Mouse (Mus musculus) heart, postnatal 10 days (tissue): ENCODE results near the gene Anxa3. TPM values are rescaled to one million over a fixed set of nuclear protein-coding genes. Genes with fewer than 3 reads are reported as not detected.

Experiments used
- DNase-seq, 2 experiments: peaks; one replicate each; pipeline ENCODE4 v3.0.0; 2021
- intact Hi-C: fragments of 180-260 bp; cut with DNase I; formaldehyde crosslinking; loops from one replicate; pipeline ENCODE4 v1.15.1; 2025
- total RNA-seq, 2 experiments: library from RNA; stranded (reverse); gene quantifications; 2 replicates each; pipeline ENCODE4 v1.2.3; 2021

Gene Anxa3
- total RNA-seq, 2 experiments from 2014 or later, result 46.6 to 49.2 TPM

DNA sequence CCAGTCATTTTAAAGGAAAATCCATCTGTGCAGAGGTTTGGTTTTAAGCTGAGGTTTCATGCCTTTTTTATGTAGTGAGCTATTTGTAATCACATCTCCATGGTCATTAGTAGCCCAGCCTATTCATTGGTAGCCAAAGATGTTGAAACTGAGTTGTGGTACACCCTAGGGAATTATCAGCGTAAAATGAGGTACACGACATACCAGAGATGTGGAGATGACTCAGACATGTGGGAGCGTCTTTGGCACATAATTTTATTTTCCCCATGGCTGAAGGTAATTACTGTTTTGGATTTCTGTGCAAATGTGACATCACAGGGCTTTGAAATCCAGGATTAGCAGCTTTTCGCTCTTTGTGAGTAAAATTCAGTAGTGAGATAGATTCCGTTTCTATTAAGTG is 41.2 kb downstream of the Anxa3 start:
- DNase-seq, result no peak
- intact Hi-C loops, result no loop called here

- DNase-seq, result no peak
These were observed 54.8 kb downstream of the Anxa3 start for GRCm38 (mm10) chr5:96847986-96848385.

GRCm38 (mm10) chr5:96848386-96848785 is 55.2 kb downstream of the Anxa3 start:
- intact Hi-C loops, result no loop called here
- DNase-seq, result no peak

More at GRCm38 (mm10) chr5:96847986-96848385, 54.8 kb downstream of the Anxa3 start:
- intact Hi-C loops, result no loop called here

GRCm38 (mm10) chr5:96849232-96849631 is 56.1 kb downstream of the Anxa3 start:
- intact Hi-C loops, result no loop called here
- DNase-seq, result no peak

DNA sequence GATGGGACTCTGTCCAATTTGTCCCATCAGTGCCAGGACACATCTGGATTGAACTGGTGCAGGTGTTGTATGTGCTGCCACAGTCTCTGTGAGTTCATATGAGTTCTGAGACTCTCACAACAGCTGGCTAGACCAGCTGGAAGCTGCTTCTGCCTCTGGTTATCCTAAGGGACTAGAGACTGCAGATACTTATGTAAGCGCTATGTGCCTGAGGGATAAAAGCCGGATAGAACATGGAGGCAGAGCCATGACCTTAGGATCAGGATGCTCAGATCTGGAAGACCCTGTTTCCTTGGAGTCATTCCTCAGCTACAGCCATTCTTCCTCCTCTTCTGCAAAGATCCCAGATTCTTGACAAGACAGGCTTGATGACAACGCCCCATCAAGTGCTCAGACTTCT is 60.3 kb downstream of the Anxa3 start:
- DNase-seq, result peak in 1 of 2 experiments; percentile 11
- intact Hi-C loops, result no loop called here

DNA sequence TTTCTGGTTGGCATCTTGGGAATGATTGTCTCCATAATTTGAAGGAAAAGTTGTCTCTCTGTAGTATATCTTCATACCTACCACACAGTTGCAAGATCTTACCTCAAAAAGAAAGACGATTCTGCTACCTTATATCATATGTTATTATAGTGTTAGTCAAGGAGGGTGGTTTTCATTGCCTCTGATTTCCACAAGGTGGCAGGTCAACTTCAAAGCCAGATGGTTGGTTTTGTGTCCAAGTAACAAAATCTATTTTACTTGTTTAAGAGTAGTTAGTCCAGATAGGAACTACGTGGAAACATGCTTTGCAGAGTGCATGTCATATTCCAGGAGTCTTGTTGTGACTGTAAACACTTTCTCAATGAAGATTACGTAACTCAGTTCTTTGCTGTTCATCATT is 61.2 kb downstream of the Anxa3 start:
- peak; percentile 19 to 34 for DNase-seq
- intact Hi-C loops, result loop anchor here (1.0 kb wide), 1 partner anchor 201 kb away; no protein-coding TSS in a partner anchor

- DNase-seq, result no peak
- intact Hi-C loops, result no loop called here
These were observed 66.8 kb downstream of the Anxa3 start for GRCm38 (mm10) chr5:96859938-96860337.

DNA sequence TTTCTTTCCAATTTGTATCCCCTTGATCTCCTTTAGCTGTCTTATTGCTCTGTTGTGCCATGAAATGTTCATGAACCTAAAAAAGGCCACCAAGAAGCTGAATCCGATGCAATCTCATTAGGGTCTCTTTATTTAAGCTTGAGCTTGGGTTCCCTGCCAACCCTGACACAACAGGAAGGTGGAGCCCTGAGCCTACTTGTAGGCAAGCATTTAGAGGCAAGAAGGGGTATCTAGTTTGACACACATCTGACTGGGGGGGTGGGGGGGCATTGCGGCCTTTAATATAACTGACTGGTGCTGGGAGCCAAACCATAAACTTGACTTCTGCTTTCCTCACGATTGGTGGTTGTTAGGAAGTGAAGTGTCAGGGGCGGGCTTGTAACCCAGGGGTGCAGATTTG is 74.0 kb downstream of the Anxa3 start:
- DNase-seq, result no peak
- intact Hi-C loops, result no loop called here

- no peak for DNase-seq
- intact Hi-C loops, result no loop called here
These were observed 75.8 kb downstream of the Anxa3 start for GRCm38 (mm10) chr5:96868893-96869292.

- intact Hi-C loops, result no loop called here
- peak; percentile 14 to 28 for DNase-seq
These were observed 77.9 kb downstream of the Anxa3 start for GRCm38 (mm10) chr5:96870996-96871395.

GRCm38 (mm10) chr5:96878178-96878577 is 85.0 kb downstream of the Anxa3 start:
- intact Hi-C loops, result loop anchor here (5.0 kb wide), 1 partner anchor 179 kb away; no protein-coding TSS in a partner anchor
- peak; percentile 18 to 50 for DNase-seq

DNA sequence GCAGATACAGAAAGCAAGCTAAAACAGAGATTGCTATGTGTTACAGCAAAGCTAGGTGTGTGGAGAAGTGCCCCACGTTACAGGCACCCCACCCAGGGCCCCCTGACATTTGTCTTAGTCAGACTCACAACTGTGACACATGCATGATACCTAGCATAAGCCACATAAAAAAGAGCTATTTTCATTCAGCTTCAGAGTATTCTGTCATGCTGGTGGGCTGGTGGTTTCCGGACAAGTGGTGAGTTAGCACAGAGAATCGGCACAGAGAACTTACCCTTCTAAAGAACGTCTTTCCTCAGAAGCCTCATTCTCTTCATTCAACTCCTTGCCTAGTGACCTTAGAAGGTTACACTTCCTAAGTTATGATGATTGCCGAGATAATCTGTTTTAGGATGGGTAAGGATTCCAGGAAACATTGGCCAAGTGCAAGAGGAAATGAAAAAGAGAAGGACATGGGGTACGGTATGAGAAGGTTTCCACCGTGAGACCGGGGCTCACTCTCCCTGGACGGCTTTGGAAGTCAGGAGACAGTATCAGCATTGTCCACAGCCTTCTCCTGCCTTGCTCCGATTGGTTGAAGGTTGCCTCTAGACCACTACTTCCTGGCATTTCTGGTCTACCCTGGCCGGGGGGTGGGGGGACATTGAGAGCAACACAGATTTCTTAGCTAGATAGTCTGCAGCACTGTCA is 85.9 kb downstream of the Anxa3 start:
- DNase-seq, result no peak
- intact Hi-C loops, result loop anchor here (5.0 kb wide), 1 partner anchor 178 kb away; no protein-coding TSS in a partner anchor

DNA sequence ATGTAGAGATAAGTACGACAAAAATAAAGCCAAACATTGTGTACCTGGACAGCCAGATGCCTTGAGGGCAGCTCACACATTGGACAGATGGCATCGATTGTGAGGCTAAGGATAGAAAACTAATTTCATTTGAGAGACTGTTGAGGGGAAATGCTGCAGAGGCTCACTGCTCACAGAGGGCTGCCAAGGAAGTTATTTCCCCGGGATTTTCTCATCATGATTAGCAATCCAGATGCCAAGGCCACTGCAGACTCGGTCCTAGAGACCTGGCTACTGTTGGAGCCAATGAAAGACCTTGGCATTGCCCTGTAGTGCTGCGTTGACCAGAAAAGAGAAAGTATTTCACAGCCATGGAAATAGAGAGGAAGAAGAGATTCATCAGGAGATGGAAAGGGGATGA is 87.1 kb downstream of the Anxa3 start:
- intact Hi-C loops, result no loop called here
- DNase-seq, result no peak

DNA sequence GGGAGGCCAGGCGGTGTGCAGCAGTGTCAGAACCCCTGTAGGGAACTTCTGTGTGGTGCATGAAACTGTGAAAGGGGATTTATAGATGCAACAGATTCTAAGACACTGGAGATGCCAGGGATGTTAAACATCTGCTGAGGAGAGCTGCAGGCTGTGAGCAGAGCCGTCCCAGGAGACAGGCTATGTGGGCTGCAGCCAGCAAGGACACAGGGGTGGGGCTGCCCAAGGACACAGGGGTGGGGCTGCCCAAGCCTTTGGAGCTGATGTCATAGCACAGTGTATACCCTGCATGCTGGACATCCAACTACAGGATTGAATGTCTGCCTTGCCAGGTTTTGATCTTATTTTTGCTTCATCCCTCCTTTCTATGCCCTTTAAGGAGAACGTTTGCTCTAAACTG is 88.0 kb downstream of the Anxa3 start:
- DNase-seq, result peak; percentile 30 to 33
- intact Hi-C loops, result no loop called here

GRCm38 (mm10) chr5:96881613-96882012 is 88.5 kb downstream of the Anxa3 start:
- intact Hi-C loops, result no loop called here
- DNase-seq, result no peak

DNA sequence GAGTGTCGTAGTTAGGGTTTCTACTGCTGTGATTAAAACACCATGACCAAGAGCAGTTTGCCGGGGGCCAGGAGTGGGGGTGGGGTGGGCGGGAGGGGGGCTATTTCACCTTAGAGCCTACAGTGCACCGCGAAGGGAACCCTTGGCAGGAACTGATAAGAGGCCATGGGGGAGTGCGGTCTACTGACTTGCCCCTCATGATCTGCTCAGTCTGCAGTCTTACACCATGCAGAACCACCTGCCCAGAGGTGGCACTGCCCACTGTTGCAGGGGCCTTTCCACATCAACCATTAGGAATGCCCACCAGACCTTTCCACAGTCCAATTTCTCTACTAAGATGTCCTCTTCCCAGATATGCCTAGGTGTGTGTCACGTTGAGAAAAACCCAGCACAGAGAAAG is 92.1 kb downstream of the Anxa3 start:
- DNase-seq, result no peak
- intact Hi-C loops, result no loop called here

DNA sequence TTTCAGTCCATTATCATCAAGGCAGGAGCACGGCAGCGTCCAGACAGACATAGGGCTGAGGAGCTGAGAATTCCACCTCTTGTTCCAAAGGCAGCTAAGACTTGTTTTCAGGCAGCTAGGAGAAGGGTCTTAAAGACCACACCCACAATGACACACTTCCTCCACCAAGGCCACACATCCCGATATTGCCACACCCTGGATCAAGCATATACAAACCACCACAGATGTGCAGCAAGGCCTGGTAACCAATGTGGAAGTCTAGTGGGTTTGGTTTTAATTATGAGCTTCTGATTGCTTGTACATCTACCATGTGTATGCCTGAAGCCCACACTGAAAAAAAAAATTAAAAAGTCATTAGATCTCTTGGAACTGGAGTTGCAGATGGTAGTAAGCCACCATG is 95.3 kb downstream of the Anxa3 start:
- intact Hi-C loops, result no loop called here
- no peak for DNase-seq

GRCm38 (mm10) chr5:96890367-96890766 is 97.2 kb downstream of the Anxa3 start:
- DNase-seq, result no peak
- intact Hi-C loops, result no loop called here

Other genes with a start within 250 kb of the Anxa3 start
- 10 to 100 TPM; 16.2 to 16.6 TPM for gene Bmp2k, start 204.3 kb downstream of the Anxa3 start, total RNA-seq